Mouse (Mus musculus): ENCODE measurements around the gene Gabarapl1.

DNA sequence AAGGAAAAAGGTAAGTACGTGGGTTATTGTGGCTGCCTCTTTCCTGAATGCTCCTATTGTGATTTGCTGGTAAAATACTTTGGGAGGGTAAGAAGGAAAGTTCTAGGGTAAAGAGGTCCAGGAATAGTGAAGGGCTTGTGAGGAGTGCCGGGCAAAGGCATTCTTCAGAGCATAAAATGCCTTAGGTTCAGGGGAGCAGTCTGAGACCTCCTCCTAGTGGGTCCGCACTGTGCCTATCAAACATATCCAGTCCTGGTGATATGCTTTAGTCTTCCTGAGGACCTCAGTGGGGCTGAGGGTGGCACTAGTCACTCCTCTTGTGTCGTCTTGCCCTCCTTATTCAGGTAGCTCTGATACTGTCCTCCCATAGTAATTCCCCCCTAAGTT is 26.7 kb downstream of the Gabarapl1 start:
- TF ChIP-seq POLR2A (IDR thresholded peaks at IDR 0.05; ENCODE audit: low read depth, low read length) (no peak), CTCF (IDR thresholded peaks at IDR 0.05; ENCODE audit: extremely low read depth, insufficient read length, insufficient replicate concordance, low read depth, low read length) (no peak)

Data from small intestine, adult 2 months (tissue).